Mouse (Mus musculus) lung, adult 2 months (tissue): ENCODE results near the gene Me3. TPM values are rescaled to one million over a fixed set of nuclear protein-coding genes. Genes with fewer than 3 reads are reported as not detected.

ENCODE experiments used
- DNase-seq: peaks from one replicate; pipeline ENCODE4 v3.0.0; 2022
- H3K4me1 ChIP-seq: fragments of 200-500 bp; 2 replicates; pipeline ENCODE4 v1.6.1; 2011; ENCODE audit warnings: low read length; ENCODE audit not compliant: control insufficient read depth, insufficient read depth
- H3K4me3 ChIP-seq: fragments of 200-500 bp; replicated peaks from 2 replicates; pipeline ENCODE3; 2011; ENCODE audit warnings: low read depth, mild to moderate bottlenecking, control low read depth, low read length; ENCODE audit errors: extremely low read depth
- CTCF ChIP-seq: fragments of 200-500 bp; IDR thresholded peaks from 2 replicates; pipeline ENCODE4 v1.5.1; 2011; ENCODE audit warnings: mild to moderate bottlenecking, low read length, control low read depth; ENCODE audit not compliant: insufficient read depth
- POLR2A ChIP-seq: fragments of 200-500 bp; IDR thresholded peaks from 2 replicates; pipeline ENCODE4 v1.6.1; 2011; ENCODE audit warnings: low read depth, mild to moderate bottlenecking, control low read depth, low read length, borderline replicate concordance; ENCODE audit errors: extremely low read depth
- WGBS: fragments of 180-500 bp; shearing (Covaris S2); methylation state at CpG from one replicate; pipeline ENCODE4 v1.1.7; 2018; 5-methylcytosine and 5-hydroxymethylcytosine counted together
- polyA plus RNA-seq: library from polyadenylated mRNA; depleted of rRNA; stranded (reverse); fragments of >200 nt; gene quantifications from 2 replicates; pipeline ENCODE4 v1.2.3, GENCODE M21; 2012; rRNA removed

Gene Me3
- polyA plus RNA-seq, 1 experiment = 5.4 TPM

DNA sequence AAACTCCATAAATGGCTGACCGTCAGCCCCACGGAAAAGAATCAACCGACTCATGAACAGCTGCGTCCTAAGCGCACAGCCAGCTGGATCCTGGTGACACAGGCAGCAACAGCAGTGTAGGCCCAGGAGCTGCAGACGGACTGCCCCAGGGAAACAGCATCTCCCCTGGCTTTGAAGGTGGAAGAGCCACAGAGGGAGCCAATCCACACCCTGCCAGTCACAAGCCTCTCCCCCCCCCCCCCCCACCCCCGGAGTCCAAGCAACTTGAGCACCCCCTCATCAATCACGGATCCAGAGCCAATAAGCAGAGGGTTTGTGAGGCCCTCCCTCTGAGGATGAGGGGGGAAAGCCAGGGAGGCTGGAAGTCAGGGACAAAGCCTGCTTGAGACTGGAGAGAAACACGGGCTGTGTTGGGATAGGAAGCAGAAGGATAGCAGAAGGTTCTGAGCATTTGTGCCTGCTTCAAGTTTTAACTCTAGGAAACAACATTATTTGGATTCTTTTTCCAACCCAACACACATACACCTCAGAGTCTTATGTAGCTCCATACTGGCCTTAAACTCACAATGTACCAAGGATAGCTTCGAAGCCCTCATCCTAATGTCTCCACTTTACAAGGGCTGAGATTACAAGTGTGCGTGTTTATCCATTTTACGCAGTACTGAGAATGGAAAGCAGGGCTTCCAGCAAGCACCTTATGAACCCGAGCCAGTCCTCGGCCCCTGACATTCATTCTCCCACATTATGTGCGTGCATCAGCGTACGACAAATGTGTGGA, 224.4 kb downstream of the Me3 start:
- Histone ChIP-seq H3K4me3 (no peak overlapping the region), H3K4me1 (no peaks in the 10 kb centered on the region)
- no peak for TF ChIP-seq POLR2A
- TF ChIP-seq CTCF = no peak
- WGBS = 61% methylated on average over 17 of the region's 17 CpGs
- DNase-seq = no peak

DNA sequence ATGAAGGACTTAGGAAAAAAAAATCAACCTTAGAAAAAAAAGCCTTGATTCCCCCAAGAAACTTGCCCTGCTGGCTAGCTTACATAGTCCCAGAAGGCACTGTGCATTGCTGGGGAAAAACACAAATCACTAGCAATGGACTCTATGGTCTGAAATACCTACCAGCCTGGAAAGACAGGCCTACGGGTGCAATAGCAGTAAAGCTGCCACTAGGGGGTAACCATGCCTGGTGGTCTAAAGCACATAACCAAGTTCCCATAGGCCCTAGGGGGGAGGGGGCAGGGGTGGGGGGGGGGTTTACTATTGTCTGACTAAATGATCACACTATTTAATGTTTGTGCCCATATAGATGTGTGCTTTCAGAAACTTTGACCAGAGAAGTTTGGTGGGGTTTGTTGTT, 232.6 kb downstream of the Me3 start:
- Histone ChIP-seq H3K4me3 (no peak overlapping the region), H3K4me1 (no peaks in the 10 kb centered on the region)
- TF ChIP-seq POLR2A (no peak), CTCF (0 out of 2 replicates have a peak, but pooled peaks have one; percentile 3)
- DNase-seq = no peak
- 87% methylated on average over 1 of the region's 1 CpGs for WGBS

DNA sequence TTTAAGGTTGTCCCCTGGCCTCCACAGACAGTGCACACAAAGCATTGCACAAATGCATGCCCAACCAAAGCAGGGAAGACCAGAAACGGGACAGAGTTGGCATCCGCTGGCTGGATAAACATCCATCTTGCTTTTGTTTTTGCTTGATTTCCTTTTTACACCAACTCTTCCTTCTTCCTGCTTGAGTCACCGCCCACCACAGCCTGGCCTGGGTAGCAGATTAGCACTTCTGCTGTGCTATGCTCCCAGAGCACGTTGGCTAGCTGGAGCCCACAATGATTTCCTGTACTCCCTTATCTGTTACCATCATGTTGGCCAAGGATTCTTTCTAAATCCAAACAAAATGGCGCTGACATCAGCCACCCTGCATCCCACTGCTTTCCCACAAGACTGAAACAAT, 235.0 kb downstream of the Me3 start:
- TF ChIP-seq POLR2A = no peak
- no peak for TF ChIP-seq CTCF
- 36% methylated on average over 5 of the region's 5 CpGs for WGBS

DNA sequence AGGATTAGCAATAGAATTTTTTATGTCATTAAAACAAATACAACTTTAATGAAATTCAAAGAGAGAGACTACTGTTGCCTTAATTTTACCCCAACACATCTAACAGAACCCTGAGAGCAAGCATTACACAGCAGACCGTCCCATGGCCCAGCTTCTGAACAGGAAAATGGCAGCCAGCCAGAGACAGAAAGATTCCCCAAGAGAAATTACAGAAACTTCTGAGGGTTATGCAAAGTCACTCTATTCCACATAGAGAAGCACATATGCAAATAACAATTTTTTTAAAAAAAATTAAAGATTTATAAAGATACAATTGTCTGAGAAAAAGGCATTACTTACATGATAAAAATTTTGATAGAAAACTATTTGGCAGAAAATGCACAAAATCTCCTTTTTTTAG, 247.5 kb downstream of the Me3 start:
- TF ChIP-seq POLR2A = no peak
- no peak for TF ChIP-seq CTCF
- WGBS = 58% methylated on average over 1 of the region's 1 CpGs
- no peaks in the 10 kb centered on the region for H3K4me1 ChIP-seq
- no peak for DNase-seq
- H3K4me3 ChIP-seq = no peak overlapping the region

More for the DNA sequence above, 235.0 kb downstream of the Me3 start:
- no peaks in the 10 kb centered on the region for H3K4me1 ChIP-seq
- no peak overlapping the region for H3K4me3 ChIP-seq
- no peak for DNase-seq

DNA sequence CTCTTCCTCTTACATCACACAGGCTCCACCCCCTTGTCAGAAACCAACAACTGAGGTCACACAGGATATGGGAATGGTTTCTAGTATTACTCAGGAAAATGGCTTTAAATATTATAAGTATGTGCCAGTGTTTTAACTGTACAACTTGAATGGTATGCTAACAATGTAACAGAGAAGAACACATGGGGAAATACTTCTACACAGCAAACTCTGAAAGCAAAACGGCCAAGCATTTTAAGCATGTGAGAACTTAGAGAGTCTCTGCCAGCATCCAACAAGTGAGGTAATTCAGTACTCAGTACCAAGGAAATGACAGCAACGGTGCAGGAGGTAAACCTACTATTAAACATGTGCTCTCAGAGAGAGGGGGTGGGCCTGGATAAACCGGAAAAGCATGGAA, 252.4 kb downstream of the Me3 start:
- H3K4me1 ChIP-seq = no peaks in the 10 kb centered on the region
- H3K4me3 ChIP-seq = no peak overlapping the region
- DNase-seq = no peak
- WGBS = 35% methylated on average over 3 of the region's 3 CpGs
- TF ChIP-seq POLR2A = no peak
- TF ChIP-seq CTCF = no peak

DNA sequence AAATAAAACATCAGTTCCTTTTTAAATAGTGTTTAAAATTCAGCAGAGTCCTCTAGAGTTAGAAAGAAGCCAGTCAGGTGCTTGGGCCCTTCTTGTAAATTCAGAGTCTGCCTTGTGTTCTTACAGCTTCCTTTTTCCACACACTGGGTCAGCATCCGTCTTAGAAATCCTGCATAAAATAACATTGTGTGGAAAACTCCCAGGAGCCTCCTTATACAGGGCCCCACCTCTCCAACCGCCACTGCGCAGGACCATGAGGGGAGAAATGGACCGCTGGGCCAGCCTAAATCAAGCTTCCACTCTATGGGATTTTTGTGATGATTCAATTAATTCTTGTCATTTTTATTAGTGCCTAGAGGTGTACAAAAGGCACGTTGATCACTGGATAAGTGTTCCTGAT, 259.2 kb downstream of the Me3 start:
- no peak overlapping the region for H3K4me3 ChIP-seq
- WGBS = 83% methylated on average over 5 of the region's 5 CpGs

DNA sequence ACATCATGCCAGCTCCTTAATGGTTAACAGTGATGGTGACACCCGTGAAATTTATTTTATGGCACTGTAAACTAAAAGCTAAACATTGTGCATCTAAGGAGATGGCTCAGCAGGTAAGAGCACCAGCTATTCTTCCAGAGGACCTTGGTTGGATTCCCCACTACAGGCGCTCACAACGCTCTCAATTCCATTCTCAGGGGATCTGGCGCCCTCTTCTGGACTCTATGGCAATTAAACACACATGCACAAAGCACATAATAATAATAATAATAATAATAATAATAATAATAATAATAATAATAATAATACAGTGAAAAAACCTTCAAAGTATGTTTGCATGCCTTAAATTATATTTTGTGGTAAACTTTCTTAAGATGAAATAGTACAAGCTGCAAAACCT, 259.7 kb downstream of the Me3 start:
- TF ChIP-seq CTCF = 0 out of 2 replicates have a peak, but pooled peaks have one; percentile 6
- TF ChIP-seq POLR2A = no peak
- no peak for DNase-seq
- WGBS = 34% methylated on average over 4 of the region's 4 CpGs
- Histone ChIP-seq H3K4me1 (no peaks in the 10 kb centered on the region), H3K4me3 (no peak overlapping the region)

More for the DNA sequence above, 259.2 kb downstream of the Me3 start:
- DNase-seq = no peak
- no peak for TF ChIP-seq CTCF
- TF ChIP-seq POLR2A = no peak
- H3K4me1 ChIP-seq = no peaks in the 10 kb centered on the region

DNA sequence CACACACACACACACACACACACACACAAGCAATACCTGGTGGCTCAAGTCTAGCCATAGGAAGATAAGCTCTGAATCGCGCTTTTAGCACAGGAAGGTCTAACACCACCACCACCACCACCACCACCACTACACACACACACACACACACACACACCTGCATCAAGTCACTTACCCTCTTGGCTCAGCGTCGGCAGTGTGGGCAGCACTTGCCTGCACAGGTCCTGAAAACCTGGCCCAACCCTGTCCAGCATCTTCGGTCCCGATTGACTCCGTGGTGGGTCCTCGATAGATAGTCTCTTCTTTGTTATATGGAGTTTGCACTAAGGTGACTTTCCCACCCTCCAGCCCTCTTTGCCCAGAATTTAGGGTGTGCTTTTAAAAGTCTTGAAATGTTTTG, 270.8 kb downstream of the Me3 start:
- Histone ChIP-seq H3K4me1 (no peaks in the 10 kb centered on the region), H3K4me3 (no peak overlapping the region)
- no peak for TF ChIP-seq CTCF
- no peak for TF ChIP-seq POLR2A
- DNase-seq = no peak
- 85% methylated on average over 8 of the region's 8 CpGs for WGBS

DNA sequence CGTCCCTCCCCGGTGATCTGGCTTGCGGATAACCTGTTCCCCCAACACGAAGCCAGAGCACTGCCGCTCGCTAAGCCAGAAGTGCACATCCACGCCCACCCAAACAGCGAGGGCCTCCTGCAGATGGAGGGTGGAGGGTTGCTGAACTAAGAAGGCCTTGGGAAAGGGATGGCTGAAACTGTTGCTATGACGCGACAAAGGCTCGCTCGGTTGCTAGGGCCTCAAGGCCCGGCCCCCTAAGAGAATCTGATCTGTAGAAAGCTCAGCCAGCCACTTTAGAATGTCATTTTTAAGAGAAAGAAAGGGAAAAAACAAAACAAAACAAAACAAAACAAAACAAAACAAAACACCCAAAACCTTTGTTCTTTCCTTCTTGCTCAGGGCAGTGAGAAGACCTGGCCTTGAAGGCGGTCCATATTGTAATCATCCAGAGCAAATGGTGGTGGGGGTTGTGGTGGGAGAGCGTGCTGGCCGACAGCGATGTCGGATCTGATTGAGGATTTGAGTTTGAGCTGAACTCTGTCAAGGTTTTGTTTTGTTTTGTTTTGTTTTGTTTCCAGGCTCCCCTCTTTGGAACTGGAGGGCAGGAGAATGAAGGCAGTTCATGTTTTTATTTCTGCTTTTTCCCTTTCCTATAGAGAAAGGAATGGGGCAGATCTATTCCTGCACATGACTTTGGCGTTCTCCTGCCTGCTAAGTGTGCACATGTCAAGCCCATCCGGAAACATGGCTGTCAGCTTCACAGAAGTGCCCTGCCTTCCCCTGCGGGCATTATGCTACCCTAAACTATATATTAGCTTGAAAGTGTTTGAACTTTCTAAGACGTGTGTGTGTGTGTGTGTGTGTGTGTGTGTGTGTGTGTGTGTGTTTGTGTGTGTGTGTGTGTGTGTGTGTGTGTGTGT, 271.5 kb downstream of the Me3 start, which contains the start of gene Ccdc81:
TSS of gene Ccdc81 (minus strand) at position 188 of the 902 bp plus-strand sequence.
- Histone ChIP-seq H3K4me1 (no peaks in the 10 kb centered on the region), H3K4me3 (no peak within 1 kb of the TSS)
- no peak for DNase-seq
- 37% methylated on average over 22 of the region's 22 CpGs for WGBS
- no peak for TF ChIP-seq POLR2A
- no peak for TF ChIP-seq CTCF

Other genes with a start within 250 kb of the Me3 start
- gene Tmem135, start 228.2 kb upstream of the Me3 start, polyA plus RNA-seq = 48.9 and 52.7 TPM in 2 replicates
- gene Fzd4, start 228.0 kb upstream of the Me3 start, polyA plus RNA-seq = 27.8 and 34.5 TPM in 2 replicates
- gene Prss23, start 105.2 kb upstream of the Me3 start, polyA plus RNA-seq = 91.3 and 104 TPM in 2 replicates